Comparison of ENCODE assay signal across 32 mouse cellular contexts in genomic region chr2:78928080-78928479, GRCm38 (mm10).
"Had no signal": no experiment of that assay in that cellular context is flagged by ENCODE, and none has a peak within 500 bp of the region (broad histone marks: within the 10 kb centered on the region; RNA-seq: fewer than 3 reads in every experiment).

No protein-coding gene starts in this region.

- ATAC-seq: hindbrain, embryonic 16.5 days; hindbrain, postnatal 0 days; inflammation-experienced regulatory T-cells, adult 6 months; intestine, embryonic 15.5 days; intestine, embryonic 16.5 days; intestine, postnatal 0 days had no signal

- H3K4me2 ChIP-seq: heart, embryonic 11.5 days; heart, embryonic 12.5 days; heart, embryonic 13.5 days; heart, embryonic 15.5 days; hindbrain, embryonic 12.5 days; hindbrain, embryonic 13.5 days; hindbrain, embryonic 14.5 days; hindbrain, embryonic 15.5 days; intestine, embryonic 15.5 days; kidney, embryonic 15.5 days had no signal

- H3K9me3 ChIP-seq: heart, embryonic 10.5 days; heart, embryonic 12.5 days; heart, embryonic 13.5 days; heart, embryonic 15.5 days; hindbrain, embryonic 10.5 days; hindbrain, embryonic 12.5 days; hindbrain, embryonic 13.5 days; hindbrain, embryonic 15.5 days; intestine, embryonic 15.5 days; kidney, embryonic 15.5 days had no signal

- H3K36me3 ChIP-seq: heart, embryonic 10.5 days; heart, embryonic 12.5 days; heart, embryonic 15.5 days; hindbrain, embryonic 12.5 days; hindbrain, embryonic 13.5 days; hindbrain, embryonic 15.5 days; intestine, embryonic 15.5 days; kidney, embryonic 15.5 days had no signal

- H3K27me3 ChIP-seq: heart, embryonic 12.5 days; heart, embryonic 13.5 days; heart, embryonic 15.5 days; hindbrain, embryonic 12.5 days; hindbrain, embryonic 13.5 days; hindbrain, embryonic 15.5 days; intestine, embryonic 15.5 days; kidney, embryonic 15.5 days had no signal

- H3K27ac ChIP-seq: heart, adult 2 months; heart, embryonic 10.5 days; heart, embryonic 13.5 days; heart, embryonic 15.5 days; hindbrain, embryonic 10.5 days; hindbrain, embryonic 12.5 days; hindbrain, embryonic 13.5 days; hindbrain, embryonic 14.5 days; hindbrain, embryonic 15.5 days; hindbrain, postnatal 0 days; intestine, embryonic 15.5 days; kidney, embryonic 15.5 days; kidney, postnatal 0 days had no signal

- H3K9ac ChIP-seq: heart, embryonic 12.5 days; heart, embryonic 13.5 days; heart, embryonic 15.5 days; hindbrain, embryonic 12.5 days; hindbrain, embryonic 13.5 days; hindbrain, embryonic 14.5 days; hindbrain, embryonic 15.5 days; intestine, embryonic 15.5 days; kidney, embryonic 15.5 days had no signal

- H3K4me3 ChIP-seq: heart, adult 2 months; heart, embryonic 10.5 days; heart, embryonic 12.5 days; heart, embryonic 13.5 days; heart, embryonic 15.5 days; hindbrain, embryonic 10.5 days; hindbrain, embryonic 12.5 days; hindbrain, embryonic 13.5 days; hindbrain, embryonic 15.5 days; intestine, embryonic 15.5 days; kidney, embryonic 15.5 days had no signal

- H3K4me1 ChIP-seq: hindbrain, embryonic 10.5 days; intestine, embryonic 15.5 days had no signal

- DNase-seq: heart, adult 2 months; heart, postnatal 10 days; heart, postnatal 14 days; heart, postnatal 36 days; heart, postnatal 4 days; kidney, adult 11 months; kidney, adult 18-20 months; kidney, adult 8-10 months; kidney, postnatal 10 days; kidney, postnatal 14 days; kidney, postnatal 25 days; kidney, postnatal 36 days; kidney, postnatal 4 days; layer of hippocampus, postnatal 36 days had no signal
